Mouse (Mus musculus): ENCODE measurements around the gene Gns.

- TF ChIP-seq CTCF (IDR thresholded peaks at IDR 0.05; ENCODE audit: borderline replicate concordance, control insufficient read depth, extremely low read depth, insufficient read depth, low read length, poor library complexity), result no peak
- no peak for TF ChIP-seq POLR2A (IDR thresholded peaks at IDR 0.05; ENCODE audit: control insufficient read depth, extremely low read depth, insufficient read depth, low read length, poor library complexity)
These were observed 9.1 kb downstream of the Gns start for GRCm38 (mm10) chr10:121374013-121374412.
